Mouse (Mus musculus) layer of hippocampus, postnatal 25 days (tissue): ENCODE data around the gene Ikzf1. TPM values are rescaled to one million over a fixed set of nuclear protein-coding genes. Genes with fewer than 3 reads are reported as not detected.

ENCODE experiments used
- DNase-seq, 2 experiments: peaks; one replicate each; pipeline ENCODE4 v3.0.0; 2022; ENCODE audit warnings: mixed read lengths in 2 of 2, low spot score in 1 of 2; ENCODE audit errors: extremely low spot score in 1 of 2
- total RNA-seq, 2 experiments: library from RNA; stranded (reverse); gene quantifications; 2 replicates each; pipeline ENCODE4 v1.2.3; 2021

Gene Ikzf1
- total RNA-seq, 2 experiments from 2014 or later = 2.4 to 3.2 TPM

DNA sequence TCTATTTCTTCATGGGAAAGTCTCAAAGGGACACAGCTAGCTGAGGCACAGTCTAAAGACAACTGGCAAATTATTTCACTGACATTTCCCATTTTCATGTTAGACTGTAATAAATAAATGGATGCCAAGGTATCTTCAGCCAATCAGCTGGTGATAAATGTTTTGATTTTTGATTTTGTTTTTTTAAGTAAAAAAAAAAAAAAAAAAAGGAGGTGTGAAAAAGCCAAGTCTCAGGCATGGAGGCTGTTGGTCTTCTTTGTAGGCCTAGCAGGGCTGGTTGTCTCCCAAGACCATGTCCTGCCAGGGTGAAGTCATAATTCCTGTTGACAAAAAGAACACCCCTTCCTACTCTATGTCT, 4.9 kb downstream of the Ikzf1 start:
- no peak for DNase-seq

DNA sequence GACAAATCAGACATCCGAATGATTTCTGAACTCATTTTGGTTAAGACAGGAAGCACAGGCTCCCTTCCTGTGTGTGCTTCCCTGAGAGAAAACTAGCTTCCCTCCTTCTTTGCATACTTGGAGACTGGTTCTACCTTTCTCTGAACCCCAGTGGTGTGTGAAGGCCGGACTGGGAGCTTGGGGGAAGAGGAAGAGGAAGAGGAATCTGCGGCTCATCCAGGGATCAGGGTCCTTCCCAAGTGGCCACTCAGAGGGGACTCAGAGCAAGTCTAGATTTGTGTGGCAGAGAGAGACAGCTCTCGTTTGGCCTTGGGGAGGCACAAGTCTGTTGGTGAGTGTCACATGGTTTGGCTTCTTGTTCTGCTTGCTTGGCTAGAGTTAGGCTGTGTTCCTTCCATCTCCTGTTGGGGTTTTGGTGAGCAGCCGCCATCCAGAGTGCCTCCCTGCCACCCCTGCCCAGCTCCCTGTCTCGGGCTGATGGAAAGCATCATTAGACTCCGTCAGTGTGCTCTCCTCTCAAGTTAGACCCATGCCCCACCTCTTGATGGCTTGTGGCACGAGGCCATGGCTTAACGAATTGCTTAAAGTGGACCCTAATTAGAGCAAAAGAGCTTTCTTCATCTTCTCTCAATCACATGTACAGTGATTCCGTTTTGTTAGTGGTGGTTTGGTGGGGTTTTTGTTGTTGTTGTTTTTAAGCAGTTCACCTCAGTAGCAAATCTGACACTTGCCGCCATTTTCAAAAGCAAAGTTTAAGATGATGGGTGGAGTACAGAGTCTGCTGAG, 5.4 kb downstream of the Ikzf1 start:
- no peak for DNase-seq

DNA sequence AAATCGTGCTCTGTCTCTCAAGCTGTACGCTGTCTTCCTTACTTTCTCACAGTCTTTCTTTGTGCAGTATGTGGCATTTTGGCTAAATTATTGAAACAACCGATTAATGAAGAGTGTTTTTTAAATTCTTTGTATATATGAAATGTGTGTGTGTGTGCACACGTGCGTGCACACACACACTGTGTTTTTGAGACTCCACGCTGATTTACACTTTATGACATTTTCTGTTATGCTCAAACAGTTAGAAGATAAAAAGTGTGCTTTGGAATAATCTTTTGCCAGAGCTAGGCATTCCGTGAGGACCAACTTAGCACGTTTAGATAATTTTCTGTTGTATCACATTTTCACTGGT, 6.0 kb downstream of the Ikzf1 start:
- DNase-seq = no peak

DNA sequence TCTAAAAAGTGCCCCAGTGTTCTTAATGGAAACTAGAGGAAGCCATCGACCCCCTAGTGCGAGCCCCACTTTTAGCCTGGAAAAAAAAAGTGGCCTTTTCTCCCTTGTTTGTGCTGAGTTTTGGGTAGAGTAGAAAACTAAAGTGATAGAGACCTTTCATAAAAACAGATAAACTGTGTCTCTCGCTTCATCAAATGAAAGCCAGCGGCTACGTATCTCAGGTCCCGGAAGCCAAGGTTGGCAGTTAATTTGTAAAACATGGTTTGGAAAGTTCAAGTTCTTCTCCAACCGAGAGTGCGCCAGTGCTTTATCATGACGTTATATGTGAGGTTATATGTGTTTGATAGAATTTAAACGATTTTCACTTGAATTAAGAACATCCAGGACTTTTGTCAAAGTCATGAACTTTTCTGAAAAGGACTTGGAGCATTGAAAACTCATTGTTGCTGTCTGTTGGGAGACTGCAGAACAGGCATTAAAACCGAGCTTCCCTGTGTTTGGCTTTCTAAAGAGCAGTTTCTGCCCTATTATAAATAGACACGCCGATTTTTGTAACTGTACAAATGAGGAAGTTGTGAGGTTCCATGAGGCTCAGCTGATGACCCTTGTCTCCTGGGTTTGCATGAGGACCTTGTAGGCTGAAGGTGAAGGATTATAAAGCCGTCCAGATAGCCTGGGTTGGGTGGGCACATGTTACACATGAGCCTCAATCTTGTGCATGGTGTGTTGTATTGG, 6.7 kb downstream of the Ikzf1 start:
- no peak for DNase-seq

DNA sequence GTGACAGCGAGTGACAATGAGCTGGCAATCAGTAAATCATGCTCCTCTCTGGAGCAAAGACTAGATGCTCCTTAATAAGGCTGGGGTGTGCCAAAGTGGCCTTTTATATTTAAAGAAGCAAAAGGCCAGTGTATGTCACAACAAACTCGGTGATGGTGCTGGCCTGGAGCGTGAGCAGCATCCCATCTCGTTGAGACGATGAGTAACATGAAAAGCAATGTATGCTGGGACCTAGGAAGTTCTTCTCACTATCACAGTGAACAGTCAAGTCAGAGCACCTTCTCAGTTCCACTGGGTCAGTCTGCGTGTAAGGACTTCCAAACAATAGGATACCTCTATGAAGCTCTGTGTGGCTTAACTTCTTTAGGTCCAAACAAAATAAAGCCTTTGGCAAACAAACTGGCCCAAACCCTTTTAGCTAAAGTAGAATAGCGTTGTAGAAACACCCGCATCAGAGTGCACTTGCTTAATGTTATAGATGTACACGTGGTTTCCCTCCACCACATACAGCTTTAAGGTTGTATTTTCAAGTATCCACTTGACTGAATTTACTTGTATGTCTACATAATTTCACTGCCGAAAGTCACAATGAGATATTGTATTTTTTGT, 7.9 kb downstream of the Ikzf1 start:
- DNase-seq = no peak

DNA sequence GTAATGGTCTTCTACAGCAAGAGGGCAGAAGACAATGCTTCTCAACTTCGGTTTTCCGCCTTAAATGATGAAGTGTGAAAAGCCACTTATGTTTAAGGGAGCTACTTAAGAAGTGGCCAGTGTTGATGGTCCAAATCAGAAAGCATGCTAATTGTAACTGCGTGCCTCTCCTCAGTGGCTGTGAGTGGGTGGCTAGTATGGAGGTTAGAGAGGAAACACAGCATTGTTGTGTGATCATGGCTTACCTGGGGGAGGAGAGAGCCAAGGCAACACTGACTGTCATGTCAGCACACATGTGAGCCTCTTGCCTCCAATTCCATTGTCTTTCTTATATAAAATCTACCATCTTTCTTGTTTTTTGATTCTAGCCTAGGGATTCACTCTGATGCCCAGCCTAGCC, 8.6 kb downstream of the Ikzf1 start:
- no peak for DNase-seq

DNA sequence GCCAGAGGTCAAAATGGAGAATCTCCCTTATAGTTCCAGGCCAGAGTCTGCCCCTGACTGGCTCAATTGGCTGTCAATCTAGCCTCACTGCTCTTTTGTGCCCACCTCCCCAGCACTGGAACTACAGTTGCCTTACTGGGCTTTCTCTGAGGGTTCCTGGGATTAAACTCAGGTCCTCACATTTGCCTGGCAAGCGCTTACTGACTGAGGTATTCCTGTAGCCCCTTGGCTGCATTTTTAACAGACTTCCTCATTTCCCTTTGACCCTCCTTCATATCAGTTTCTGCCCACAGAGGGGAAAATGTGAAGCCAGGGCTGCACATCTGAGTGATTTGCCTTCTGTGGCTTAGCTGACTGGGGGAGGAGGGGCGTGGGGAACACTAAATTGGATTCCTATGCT, 9.3 kb downstream of the Ikzf1 start:
- DNase-seq = no peak

DNA sequence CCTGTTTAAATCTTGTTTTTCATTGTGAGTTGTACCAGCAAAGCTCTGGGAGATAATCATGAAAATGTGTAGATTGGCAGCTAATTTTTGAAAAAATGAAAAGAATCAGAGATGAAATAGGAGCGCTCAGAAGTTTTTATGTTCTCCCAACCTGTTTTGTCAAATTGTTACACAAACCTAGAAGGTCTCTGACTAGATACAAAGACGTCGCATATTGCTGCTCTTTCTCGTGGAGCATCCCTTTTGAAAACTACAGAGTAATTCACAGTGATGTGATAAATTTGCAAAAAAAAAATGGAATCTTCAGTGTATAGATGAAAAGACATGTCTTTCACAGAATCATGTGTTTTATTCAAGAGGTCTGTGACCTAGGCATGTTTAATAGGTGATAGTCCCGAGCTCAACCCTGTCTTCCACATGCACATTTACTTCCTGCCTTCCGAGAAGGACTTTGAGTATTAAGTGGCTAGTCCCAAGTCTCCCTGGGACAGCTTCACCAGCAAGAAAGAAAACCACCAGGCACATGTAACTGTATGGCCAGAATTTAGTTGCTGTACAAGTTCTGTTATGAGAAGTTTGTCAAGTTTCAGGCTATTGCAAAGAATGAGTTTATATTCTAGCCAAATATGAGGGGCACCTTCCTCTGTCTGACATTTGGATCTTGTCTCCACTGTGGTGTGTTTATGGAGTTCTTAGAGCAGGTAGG, 9.8 kb downstream of the Ikzf1 start:
- no peak for DNase-seq

DNA sequence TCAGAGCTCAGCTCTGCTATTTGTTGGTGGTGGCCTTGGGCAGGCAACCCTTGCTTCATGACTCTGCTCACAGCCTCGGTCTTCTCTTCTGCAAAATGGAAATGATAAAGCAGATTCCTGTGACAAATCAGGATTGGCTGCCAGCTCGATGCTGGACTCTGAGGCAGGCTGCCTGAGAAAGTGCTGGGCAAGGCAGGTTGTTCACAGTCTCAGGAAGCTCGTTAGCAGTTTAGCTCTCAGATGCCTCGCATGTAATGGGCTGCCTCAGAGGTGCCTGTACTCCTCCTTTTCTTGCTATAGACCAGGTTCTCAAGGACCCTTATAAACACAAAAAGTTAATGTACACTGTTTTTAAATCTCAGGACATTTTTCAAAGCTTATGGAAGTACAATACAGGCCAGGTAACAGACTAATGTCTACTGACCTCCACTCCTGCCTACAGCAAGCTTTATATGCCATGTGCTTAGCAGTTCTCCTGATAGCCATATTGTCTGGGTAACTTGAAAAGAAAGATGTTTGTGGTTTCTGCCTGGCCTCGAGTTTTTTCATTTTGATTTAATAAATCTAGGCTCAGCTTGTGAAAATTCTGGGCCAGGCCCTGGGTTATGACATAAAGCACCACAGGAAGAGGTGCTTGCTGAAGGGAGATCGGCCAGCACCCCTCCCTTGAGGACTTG, 10.5 kb downstream of the Ikzf1 start:
- DNase-seq = no peak

DNA sequence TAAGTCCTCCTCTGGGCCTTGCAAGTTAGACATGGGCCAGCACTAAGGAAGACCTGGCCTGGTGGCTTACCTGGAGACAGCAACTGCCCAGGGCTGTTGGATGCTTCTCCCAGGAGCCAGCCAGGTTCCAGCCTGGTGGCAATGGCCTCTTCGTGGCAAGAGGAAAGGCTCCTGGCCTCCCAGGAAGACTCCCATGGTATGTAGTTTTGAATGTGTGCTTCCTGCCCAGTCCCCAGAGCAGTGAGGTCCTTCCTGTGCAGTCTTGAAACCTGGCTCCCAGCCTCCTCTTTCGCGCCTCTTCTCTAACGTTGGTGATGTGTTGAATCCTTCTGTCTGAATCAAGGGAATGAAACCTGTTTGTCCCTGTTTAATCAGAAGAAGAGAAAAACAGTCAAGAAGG, 11.1 kb downstream of the Ikzf1 start:
- no peak for DNase-seq

DNA sequence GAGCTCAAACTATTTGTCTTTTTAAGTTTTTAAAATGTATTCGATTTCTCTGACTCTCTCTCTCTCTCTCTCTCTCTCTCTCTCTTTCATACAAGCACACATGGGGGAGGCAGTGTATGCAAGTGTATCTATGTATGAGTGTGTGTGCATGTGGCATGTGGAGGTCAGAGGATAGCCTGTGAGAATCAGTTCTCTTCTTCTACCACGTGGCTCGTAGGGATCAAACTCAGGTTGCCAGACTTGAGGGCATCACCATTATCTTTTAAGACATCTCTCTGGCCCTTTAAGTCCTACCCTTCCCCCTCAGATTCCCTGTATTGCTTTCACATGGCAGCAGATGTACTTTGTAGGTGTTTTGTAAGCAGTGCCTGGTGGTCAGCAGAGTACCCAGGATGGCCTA, 12.0 kb downstream of the Ikzf1 start:
- DNase-seq = no peak

DNA sequence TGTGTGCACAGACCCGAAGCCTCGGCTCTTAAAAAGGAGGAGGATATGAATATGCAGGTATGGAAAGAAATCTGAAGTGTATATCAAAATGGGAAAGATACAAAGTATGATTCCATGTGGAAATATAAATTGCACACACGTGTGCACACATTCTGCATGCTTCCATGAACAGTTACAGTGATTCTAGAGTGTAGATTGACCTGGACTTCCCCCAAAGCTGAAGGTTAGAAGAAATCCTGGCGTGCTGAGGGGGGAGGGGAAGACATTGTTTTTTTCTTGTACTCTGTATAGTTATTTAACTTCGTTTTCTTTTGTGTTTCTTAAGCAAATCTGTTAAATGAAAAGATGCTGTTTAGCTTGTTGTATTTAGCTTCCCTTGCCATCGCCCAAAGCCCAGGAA, 16.6 kb downstream of the Ikzf1 start:
- no peak for DNase-seq

DNA sequence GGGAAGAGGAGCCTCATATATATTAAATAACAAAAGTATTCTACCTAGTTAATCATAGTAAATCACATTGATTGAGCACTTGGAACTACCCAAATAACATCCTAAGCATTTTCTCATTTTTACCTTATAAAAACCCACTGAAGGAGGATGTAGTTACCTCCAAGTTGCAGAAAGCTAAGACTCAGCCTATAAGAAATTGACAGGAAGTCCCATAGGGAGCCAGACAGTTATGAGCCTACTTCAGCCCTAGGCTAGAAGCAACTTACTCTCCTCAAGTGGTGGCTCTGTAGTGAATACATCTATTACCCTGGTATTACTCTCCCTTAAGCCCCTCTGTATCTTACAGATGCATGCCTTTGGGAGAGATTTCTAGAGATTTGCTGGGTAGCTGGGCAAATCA, 19.0 kb downstream of the Ikzf1 start:
- no peak for DNase-seq

DNA sequence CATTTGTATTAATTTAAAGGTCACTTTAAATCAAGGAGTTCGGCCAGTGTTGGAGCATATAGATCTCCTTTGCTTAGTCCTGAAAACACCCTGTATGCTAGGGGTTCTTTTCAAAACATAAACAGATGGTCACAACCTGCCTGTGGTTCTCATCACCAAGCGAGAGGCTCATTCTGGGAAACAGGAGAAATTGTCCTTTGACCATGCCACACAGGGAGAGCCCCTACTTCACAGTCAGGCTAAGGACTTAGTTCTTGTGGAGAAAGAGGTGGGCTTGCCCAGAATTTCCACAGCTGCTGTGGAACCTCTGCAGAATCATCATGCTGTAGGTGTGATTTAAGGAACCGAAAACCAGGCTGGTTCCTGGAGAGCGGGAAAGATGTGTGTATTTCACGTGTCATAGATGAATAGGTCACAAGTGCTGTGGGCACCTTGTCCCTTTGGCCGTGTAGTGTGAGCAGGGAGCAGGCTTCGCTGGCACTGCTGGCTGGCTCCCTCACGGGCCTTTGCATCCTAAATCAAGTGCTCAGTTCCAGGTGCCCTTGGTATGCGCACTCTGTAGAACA, 23.4 kb downstream of the Ikzf1 start:
- DNase-seq = no peak

DNA sequence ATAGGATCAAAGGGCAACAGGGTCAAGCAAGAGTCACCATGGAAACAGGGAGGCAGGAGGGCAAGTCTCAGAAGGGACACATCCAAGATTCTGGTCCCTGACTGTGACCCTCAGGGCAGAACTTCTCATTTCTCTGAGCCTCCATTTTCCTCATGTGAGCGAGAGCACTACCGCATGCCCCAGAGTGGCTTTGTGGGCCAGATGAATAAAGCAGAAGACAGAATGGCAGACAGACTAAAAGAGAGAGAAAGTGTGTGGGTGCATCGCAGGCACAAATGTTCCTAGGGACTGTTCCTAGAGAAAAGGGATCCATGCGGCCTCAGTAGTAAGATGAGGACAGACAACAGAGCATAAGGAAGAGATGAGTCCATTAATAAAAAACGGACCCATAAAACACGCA, 24.5 kb downstream of the Ikzf1 start:
- no peak for DNase-seq

DNA sequence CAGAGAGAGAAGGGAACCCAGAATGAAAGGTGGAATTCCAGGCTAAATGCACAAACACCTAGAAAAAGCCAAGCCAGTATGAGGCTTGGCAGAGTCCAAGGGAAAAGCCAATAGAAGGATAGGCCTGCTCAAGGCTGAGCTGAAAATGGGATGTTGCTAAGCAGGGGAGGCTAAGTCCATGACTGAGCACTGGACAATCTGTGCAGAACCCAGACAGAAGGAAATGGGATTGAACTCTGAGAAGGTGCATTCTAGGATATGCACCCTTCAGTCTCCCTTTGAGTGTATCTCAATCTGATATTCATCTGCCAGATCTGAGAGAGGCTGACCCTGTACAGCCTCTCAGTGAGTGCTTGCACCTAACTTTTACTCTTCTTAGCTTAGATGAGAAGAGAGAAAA, 25.9 kb downstream of the Ikzf1 start:
- no peak for DNase-seq

DNA sequence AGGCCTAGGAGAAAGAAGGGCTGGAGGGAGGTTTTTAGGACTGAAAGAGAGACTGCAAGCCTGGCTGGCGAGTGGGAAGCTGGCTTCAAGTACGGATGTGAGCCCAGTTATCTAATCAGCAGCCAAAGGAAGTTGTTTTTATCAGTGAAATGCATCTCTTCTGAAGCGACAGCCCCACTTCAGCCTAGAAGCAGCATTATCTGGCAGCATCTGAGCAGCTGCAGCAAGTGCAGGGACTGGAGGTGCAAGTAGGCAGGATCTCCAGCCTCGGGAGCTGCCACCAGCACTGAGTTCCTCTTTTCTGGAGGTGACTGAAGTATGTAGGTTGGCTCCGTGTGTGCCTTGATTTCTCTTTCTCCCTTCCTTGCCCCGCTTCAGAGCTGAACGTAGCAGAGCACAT, 26.9 kb downstream of the Ikzf1 start:
- DNase-seq = no peak

DNA sequence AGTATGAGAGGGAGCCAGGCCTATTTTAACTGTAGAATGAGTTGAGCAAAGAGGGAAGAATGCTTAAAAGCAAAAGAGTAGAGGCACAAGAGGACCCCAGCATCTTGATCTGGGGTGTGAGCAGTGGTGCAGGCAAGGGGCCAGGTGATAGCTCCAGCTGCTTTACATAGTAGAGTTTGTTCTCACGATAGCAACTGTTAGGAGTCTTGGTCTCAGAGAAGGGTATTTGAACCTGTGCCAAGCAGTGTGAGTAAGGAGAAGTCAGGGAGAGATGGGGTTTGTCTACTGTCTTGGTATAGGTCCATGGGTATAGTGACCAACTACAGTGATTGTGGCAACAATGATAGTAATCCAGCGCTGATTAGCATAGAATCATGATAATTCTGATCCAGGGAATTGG, 29.9 kb downstream of the Ikzf1 start:
- no peak for DNase-seq

DNA sequence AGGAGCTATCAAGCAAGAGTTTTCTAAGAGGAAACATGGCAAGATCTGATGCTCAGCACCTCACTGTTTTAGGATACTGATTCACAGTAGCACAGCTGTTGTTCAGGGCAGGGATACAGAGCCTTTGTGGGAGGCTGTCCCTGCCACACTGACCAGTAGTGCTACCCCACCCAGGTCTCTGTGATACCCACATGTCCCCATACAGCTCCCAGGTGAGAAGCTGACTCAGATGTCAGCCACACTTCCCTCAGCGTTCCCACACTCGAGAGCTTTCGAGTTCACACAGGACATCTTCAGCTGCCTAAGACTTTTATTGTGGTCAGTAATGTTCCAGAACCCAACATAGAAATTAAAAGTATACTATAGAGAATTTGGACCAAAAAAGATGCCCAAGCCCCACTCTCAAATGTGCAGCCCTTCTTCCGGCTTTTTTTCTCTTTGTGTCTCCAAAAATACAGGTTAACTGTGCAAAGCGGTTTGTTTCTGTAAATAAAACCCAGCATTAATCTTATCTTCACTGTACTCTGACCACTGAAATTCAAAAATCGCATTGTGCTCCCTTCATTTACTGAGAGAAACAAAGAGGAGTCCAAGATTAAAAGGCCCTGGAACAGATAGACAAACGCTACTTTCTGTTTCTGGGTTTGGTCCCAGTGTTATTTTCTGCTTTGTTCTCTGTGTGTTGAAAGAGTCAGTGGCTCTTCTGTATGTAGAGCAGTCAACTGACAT, 31.3 kb downstream of the Ikzf1 start:
- DNase-seq = no peak

DNA sequence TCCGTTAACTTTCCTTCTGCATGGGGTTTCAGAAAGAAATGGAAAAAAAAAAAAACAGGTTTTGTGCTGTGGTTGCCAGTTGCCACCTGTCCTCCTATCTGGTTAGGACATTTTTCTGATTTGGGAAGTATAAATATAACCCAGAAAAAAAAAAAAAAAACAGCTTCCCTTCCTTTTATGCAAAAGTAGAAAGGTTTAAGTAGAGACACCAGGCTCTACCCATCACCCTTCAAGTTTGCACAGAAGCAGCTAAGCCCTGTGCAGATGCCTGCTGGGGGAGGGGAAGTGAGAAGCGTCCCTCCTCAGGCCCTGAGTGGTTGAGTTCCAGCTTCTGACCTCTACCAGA, 31.9 kb downstream of the Ikzf1 start:
- DNase-seq = no peak
